Mouse (Mus musculus) MEL (cell line): ENCODE data around the gene Crtap. TPM values are rescaled to one million over a fixed set of nuclear protein-coding genes. Genes with fewer than 3 reads are reported as not detected.

Source experiments
- DNase-seq: peaks from one replicate; pipeline ENCODE4 v3.0.0; 2011; ENCODE audit warnings: low read depth, low spot score
- H3K27ac ChIP-seq: 2 replicates; pipeline ENCODE4 v1.5.1; 2012; ENCODE audit warnings: low read depth, mild to moderate bottlenecking, control low read depth, low read length, moderate library complexity; ENCODE audit not compliant: control insufficient read depth
- H3K27me3 ChIP-seq, 2 experiments: fragments of 150-350 bp in 1 of 2; sonication (generic) in 1 of 2; 2 replicates each; pipeline ENCODE4 v1.6.1; 2012; ENCODE audit warnings: low read length in 2 of 2, mild to moderate bottlenecking in 2 of 2, improper control_type of control experiment in 1 of 2, moderate library complexity in 1 of 2; ENCODE audit not compliant: insufficient read depth in 2 of 2, control insufficient read depth in 1 of 2
- H3K36me3 ChIP-seq, 2 experiments: 2 replicates each; pipeline ENCODE4 v1.6.1; 2012 to 2014; ENCODE audit warnings: low read length in 2 of 2, improper control_type of control experiment in 1 of 2, inconsistent platforms in 1 of 2, mild to moderate bottlenecking in 1 of 2; ENCODE audit not compliant: insufficient read depth in 2 of 2, control insufficient read depth in 1 of 2
- H3K4me1 ChIP-seq, 2 experiments: fragments of 150-350 bp in 1 of 2; sonication (generic) in 1 of 2; 2 replicates each; pipeline ENCODE4 v1.6.1; 2012; ENCODE audit warnings: low read length in 2 of 2, improper control_type of control experiment in 1 of 2, mild to moderate bottlenecking in 1 of 2; ENCODE audit not compliant: insufficient read depth in 2 of 2, control insufficient read depth in 1 of 2
- H3K4me3 ChIP-seq, 2 experiments: fragments of 150-350 bp in 1 of 2; sonication (generic) in 1 of 2; 2 replicates each; pipeline ENCODE4 v1.5.1; 2012; ENCODE audit warnings: low read depth in 2 of 2, low read length in 2 of 2, mild to moderate bottlenecking in 2 of 2, moderate library complexity in 2 of 2, control low read depth in 1 of 2, improper control_type of control experiment in 1 of 2; ENCODE audit not compliant: control insufficient read depth in 1 of 2, insufficient read depth in 1 of 2
- H3K79me2 ChIP-seq: 2 replicates; pipeline ENCODE4 v1.6.1; 2012; ENCODE audit warnings: mild to moderate bottlenecking, low read length, moderate library complexity; ENCODE audit not compliant: control insufficient read depth, poor library complexity, insufficient read depth
- H3K9ac ChIP-seq: 2 replicates; pipeline ENCODE4 v1.6.1; 2012; ENCODE audit warnings: low read depth, mild to moderate bottlenecking, control low read depth, low read length, moderate library complexity; ENCODE audit not compliant: control insufficient read depth, poor library complexity, severe bottlenecking
- H3K9me3 ChIP-seq: fragments of 150-350 bp; sonication (generic); replicated peaks from 2 replicates; pipeline ENCODE4 v1.6.1; 2012; ENCODE audit warnings: mild to moderate bottlenecking, low read length, improper control_type of control experiment, moderate library complexity; ENCODE audit not compliant: insufficient read depth
- BHLHE40 ChIP-seq: IDR thresholded peaks from 2 replicates; pipeline ENCODE4 v1.6.1; 2012; ENCODE audit warnings: low read depth, mild to moderate bottlenecking, inconsistent platforms, low read length, improper control_type of control experiment, borderline replicate concordance
- CHD2 ChIP-seq: IDR thresholded peaks from 2 replicates; pipeline ENCODE4 v1.6.1; 2011; ENCODE audit warnings: low read length, improper control_type of control experiment
- CTCF ChIP-seq, 3 experiments: IDR thresholded peaks in 2 of 3; conservative IDR thresholded peaks in 1 of 3; 2 replicates each; pipeline ENCODE4 v1.5.1; 2011 to 2012; ENCODE audit warnings: low read length in 3 of 3, low read depth in 2 of 3, mild to moderate bottlenecking in 2 of 3, improper control_type of control experiment in 1 of 3, inconsistent platforms in 1 of 3, mixed read lengths in 1 of 3, moderate library complexity in 1 of 3; ENCODE audit not compliant: control insufficient read depth in 1 of 3, insufficient read depth in 1 of 3, poor library complexity in 1 of 3, severe bottlenecking in 1 of 3
- GABPA ChIP-seq: IDR thresholded peaks from 2 replicates; pipeline ENCODE4 v1.6.1; 2012; ENCODE audit warnings: low read depth, mild to moderate bottlenecking, inconsistent platforms, low read length, improper control_type of control experiment, moderate library complexity
- GATA1 ChIP-seq: IDR thresholded peaks from 2 replicates; pipeline ENCODE4 v1.6.1; 2011; ENCODE audit warnings: low read depth, low read length, improper control_type of control experiment
- MAFK ChIP-seq: IDR thresholded peaks from 2 replicates; pipeline ENCODE4 v1.6.1; 2011; ENCODE audit warnings: low read depth, mild to moderate bottlenecking, low read length, improper control_type of control experiment, borderline replicate concordance
- MAX ChIP-seq: IDR thresholded peaks from 2 replicates; pipeline ENCODE4 v1.6.1; 2011; ENCODE audit warnings: low read length, improper control_type of control experiment
- MEF2A ChIP-seq: IDR thresholded peaks from 2 replicates; pipeline ENCODE4 v1.6.1; 2014; ENCODE audit warnings: low read depth, mild to moderate bottlenecking, inconsistent platforms, low read length, improper control_type of control experiment; ENCODE audit not compliant: poor library complexity, insufficient replicate concordance, severe bottlenecking; ENCODE audit errors: extremely low read depth
- NELFE ChIP-seq: IDR thresholded peaks from 2 replicates; pipeline ENCODE4 v1.6.1; 2011; ENCODE audit warnings: low read depth, low read length, improper control_type of control experiment
- NRF1 ChIP-seq: IDR thresholded peaks from 2 replicates; pipeline ENCODE4 v1.6.1; 2014; ENCODE audit warnings: low read depth, mild to moderate bottlenecking, inconsistent platforms, low read length, improper control_type of control experiment, moderate library complexity; ENCODE audit not compliant: poor library complexity, insufficient read depth, severe bottlenecking
- POLR2A ChIP-seq, 2 experiments: IDR thresholded peaks; 2 replicates each; pipeline ENCODE4 v1.6.1; 2011 to 2012; ENCODE audit warnings: low read length in 2 of 2, mild to moderate bottlenecking in 2 of 2, control low read depth in 1 of 2, improper control_type of control experiment in 1 of 2, low read depth in 1 of 2, moderate library complexity in 1 of 2; ENCODE audit not compliant: control insufficient read depth in 1 of 2, insufficient read depth in 1 of 2, poor library complexity in 1 of 2
- POLR2AphosphoS5 ChIP-seq: IDR thresholded peaks from 2 replicates; pipeline ENCODE4 v1.6.1; 2012; ENCODE audit warnings: low read depth, borderline replicate concordance, mild to moderate bottlenecking, inconsistent platforms, low read length, moderate library complexity, mixed read lengths
- RAD21 ChIP-seq: IDR thresholded peaks from 2 replicates; pipeline ENCODE4 v1.6.1; 2011; ENCODE audit warnings: mild to moderate bottlenecking, low read depth, low read length, improper control_type of control experiment
- RCOR1 ChIP-seq: IDR thresholded peaks from 2 replicates; pipeline ENCODE4 v1.6.1; 2012; ENCODE audit warnings: low read depth, mild to moderate bottlenecking, inconsistent platforms, low read length, improper control_type of control experiment
- SMC3 ChIP-seq: IDR thresholded peaks from 2 replicates; pipeline ENCODE4 v1.6.1; 2011; ENCODE audit warnings: low read depth, low read length, improper control_type of control experiment
- ZKSCAN1 ChIP-seq: IDR thresholded peaks from 2 replicates; pipeline ENCODE4 v1.6.1; 2012; ENCODE audit warnings: low read depth, mild to moderate bottlenecking, inconsistent platforms, low read length, improper control_type of control experiment, moderate library complexity
- polyA plus RNA-seq, 2 experiments: library from polyadenylated mRNA; stranded (reverse) in 1 of 2; unstranded in 1 of 2; fragments of >175 nt in 1 of 2; fragments of >200 nt in 1 of 2; gene quantifications; 2 replicates each; pipeline versions ENCODE4 v1.2.1 to v1.2.4; 2012; ENCODE audit warnings: low replicate concordance in 2 of 2, low read depth in 1 of 2; ENCODE audit not compliant: insufficient read length in 2 of 2, insufficient read depth in 1 of 2, missing spikeins in 1 of 2
- total RNA-seq: library from RNA; depleted of rRNA; stranded (reverse); fragments of 300-350 nt; gene quantifications from 2 replicates; pipeline ENCODE4 v1.2.3, GENCODE M21; 2012

Crtap gene
- total and polyA plus RNA-seq, 3 experiments: 21.5 to 62.2 TPM; not detected in 1

DNA sequence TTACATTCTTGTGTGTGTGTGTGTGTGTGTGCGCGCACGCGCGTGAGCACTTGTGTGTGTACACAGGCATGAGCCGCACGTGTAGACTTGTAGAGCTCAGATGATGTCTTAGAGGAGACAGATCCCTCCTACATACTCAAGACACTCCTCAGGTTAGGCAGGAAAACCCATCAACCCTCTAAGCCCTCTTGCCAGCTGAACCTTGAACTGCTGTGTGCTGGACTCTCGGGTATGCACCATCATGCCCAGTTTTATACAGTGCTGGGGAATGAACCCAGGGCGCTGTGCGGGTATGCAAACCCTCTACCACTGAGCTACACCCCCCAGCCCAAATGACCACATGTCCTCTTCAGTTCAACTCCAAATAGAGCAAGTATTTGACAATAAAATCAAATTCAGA lies 5.3 kb downstream of the Crtap start:
- no peak for TF ChIP-seq RAD21
- no peak for TF ChIP-seq MAX
- no peak for TF ChIP-seq GATA1
- TF ChIP-seq CHD2: no peak
- no peak for TF ChIP-seq SMC3
- TF ChIP-seq BHLHE40: no peak
- no peak for TF ChIP-seq MAFK
- TF ChIP-seq RCOR1: no peak
- TF ChIP-seq ZKSCAN1: no peak
- TF ChIP-seq, all 39 proteins: peak for 0
- H3K27me3 ChIP-seq: no peaks in the 10 kb centered on the region
- H3K9ac ChIP-seq: no peak overlapping the region
- no peaks in the 10 kb centered on the region for H3K4me1 ChIP-seq
- no peak overlapping the region for H3K27ac ChIP-seq
- H3K36me3 ChIP-seq: 0 out of 4 replicates have a peak, but pooled peaks cover 0 to 1% of the 10 kb centered on the region in 2 experiments
- H3K4me3 ChIP-seq: no peak overlapping the region
- DNase-seq: no peak
- H3K79me2 ChIP-seq: peaks cover 5% of the 10 kb centered on the region
- no peaks in the 10 kb centered on the region for H3K9me3 ChIP-seq

GRCm38 (mm10) chr9:114384691-114385090 lies 5.8 kb downstream of the Crtap start:
- TF ChIP-seq NRF1 (no peak), POLR2A (IDR thresholded peaks at IDR 0.05; ENCODE audit: control insufficient read depth in 1 of 2, insufficient read depth in 1 of 2, low read depth in 1 of 2, low read length in 2 of 2, poor library complexity in 1 of 2) (no peak), MEF2A (no peak), NELFE (no peak), POLR2AphosphoS5 (no peak), CTCF (IDR thresholded peaks at IDR 0.05 in 2 of 3, conservative IDR thresholded peaks at IDR 0.05 in 1 of 3; ENCODE audit: control insufficient read depth in 1 of 3, insufficient read depth in 1 of 3, low read depth in 2 of 3, low read length in 3 of 3, poor library complexity in 1 of 3, severe bottlenecking in 1 of 3) (peak in 2 of 3 experiments; percentile 3 to 31; a peak in 2 of 6 replicates), GABPA (no peak)
- Histone ChIP-seq H3K27ac (no peak overlapping the region), H3K9me3 (no peaks in the 10 kb centered on the region), H3K4me1 (no peaks in the 10 kb centered on the region), H3K79me2 (peaks cover 3% of the 10 kb centered on the region), H3K9ac (no peak overlapping the region), H3K27me3 (no peaks in the 10 kb centered on the region), H3K36me3 (0 out of 4 replicates have a peak, but pooled peaks cover 0 to 1% of the 10 kb centered on the region in 2 experiments), H3K4me3 (no peak overlapping the region)
- DNase-seq: no peak
